Mouse (Mus musculus) myocyte (in vitro differentiated cells): ENCODE results near the gene Irf2bp2.

Experiments used
- E2F4 ChIP-seq: IDR thresholded peaks from one replicate; pipeline ENCODE4 v1.6.1; 2011; ENCODE audit warnings: mild to moderate bottlenecking, control low read depth, moderate library complexity; ENCODE audit not compliant: insufficient read depth
- MAX ChIP-seq: IDR thresholded peaks from one replicate; pipeline ENCODE4 v1.6.1; 2011; ENCODE audit warnings: low read depth, mild to moderate bottlenecking, control low read depth
- MYOD1 ChIP-seq, 3 experiments: IDR thresholded peaks; one replicate each; pipeline ENCODE4 v1.6.1; 2011; ENCODE audit warnings: control low read depth in 2 of 3, low read depth in 2 of 3, mild to moderate bottlenecking in 2 of 3, moderate library complexity in 1 of 3; ENCODE audit not compliant: insufficient read length in 2 of 3, control insufficient read depth in 1 of 3
- MYOG ChIP-seq, 3 experiments: IDR thresholded peaks; one replicate each; pipeline ENCODE4 v1.6.1; 2011; ENCODE audit warnings: control low read depth in 2 of 3, low read depth in 2 of 3, mild to moderate bottlenecking in 2 of 3; ENCODE audit not compliant: insufficient read length in 2 of 3, control insufficient read depth in 1 of 3, insufficient read depth in 1 of 3
- POLR2A ChIP-seq: IDR thresholded peaks from one replicate; pipeline ENCODE4 v1.6.1; 2011; ENCODE audit warnings: low read depth, mild to moderate bottlenecking, control low read depth, moderate library complexity; ENCODE audit not compliant: insufficient read length
- POLR2AphosphoS2 ChIP-seq: IDR thresholded peaks from one replicate; pipeline ENCODE4 v1.6.1; 2011; ENCODE audit warnings: low read depth, control low read depth; ENCODE audit not compliant: insufficient read length
- SRF ChIP-seq: IDR thresholded peaks from one replicate; pipeline ENCODE4 v1.6.1; 2011; ENCODE audit warnings: low read depth; ENCODE audit not compliant: control insufficient read depth, insufficient read length
- TCF12 ChIP-seq: IDR thresholded peaks from one replicate; pipeline ENCODE4 v1.6.1; 2011; ENCODE audit warnings: mild to moderate bottlenecking, control low read depth; ENCODE audit not compliant: poor library complexity, insufficient read depth, severe bottlenecking
- TCF3 ChIP-seq: IDR thresholded peaks from one replicate; pipeline ENCODE4 v1.6.1; 2011; ENCODE audit warnings: low read depth, control low read depth; ENCODE audit not compliant: insufficient read length
- USF1 ChIP-seq: IDR thresholded peaks from one replicate; pipeline ENCODE4 v1.6.1; 2011; ENCODE audit warnings: low read depth, mild to moderate bottlenecking, control low read depth, moderate library complexity

GRCm38 (mm10) chr8:126590599-126590998 lies 3.2 kb downstream of the Irf2bp2 start:
- TF ChIP-seq E2F4 (no peak), POLR2AphosphoS2 (no peak), TCF12 (no peak), POLR2A (no peak), MYOD1 (IDR thresholded peaks at IDR 0.05; ENCODE audit: control insufficient read depth in 1 of 3, insufficient read length in 2 of 3, low read depth in 2 of 3) (no peak), USF1 (no peak), SRF (no peak), MAX (no peak), MYOG (IDR thresholded peaks at IDR 0.05; ENCODE audit: control insufficient read depth in 1 of 3, insufficient read depth in 1 of 3, insufficient read length in 2 of 3, low read depth in 2 of 3) (no peak), TCF3 (no peak)
